Mouse (Mus musculus) intestine, embryonic 16.5 days (tissue): Measurements from ENCODE around the gene Aktip. TPM values are rescaled to one million over a fixed set of nuclear protein-coding genes. Genes with fewer than 3 reads are reported as not detected.

Experiments used
- ATAC-seq: fragments of 200-750 bp; cut with Nextera tagmentation; 2 replicates; pipeline ENCODE4 v1.8.0; 2017; ENCODE audit warnings: moderate TSS enrichment, moderate library complexity
- H3K27ac ChIP-seq: fragments of 300-500 bp; sonication (generic); 2 replicates; pipeline ENCODE4 v1.5.1; 2014; ENCODE audit warnings: mild to moderate bottlenecking, low read length
- H3K27me3 ChIP-seq: fragments of 300-500 bp; sonication (generic); replicated peaks from 2 replicates; pipeline ENCODE4 v1.6.1; 2014; ENCODE audit warnings: low read length, control low read depth, mixed read lengths; ENCODE audit not compliant: control insufficient read depth, insufficient read depth
- H3K36me3 ChIP-seq: fragments of 300-500 bp; sonication (generic); 2 replicates; pipeline ENCODE4 v1.6.1; 2014; ENCODE audit warnings: low read length, control low read depth; ENCODE audit not compliant: control insufficient read depth, insufficient read depth
- H3K4me1 ChIP-seq: fragments of 300-500 bp; sonication (generic); 2 replicates; pipeline ENCODE4 v1.6.1; 2014; ENCODE audit warnings: low read length, control low read depth, mixed read lengths; ENCODE audit not compliant: control insufficient read depth, insufficient read depth
- H3K4me2 ChIP-seq: fragments of 300-500 bp; sonication (generic); 2 replicates; pipeline ENCODE4 v1.6.1; 2014; ENCODE audit warnings: low read depth, low read length, control low read depth
- H3K4me3 ChIP-seq: fragments of 300-500 bp; sonication (generic); 2 replicates; pipeline ENCODE4 v1.5.1; 2014; ENCODE audit warnings: mild to moderate bottlenecking, low read length
- H3K9ac ChIP-seq: fragments of 300-500 bp; sonication (generic); 2 replicates; pipeline ENCODE4 v1.6.1; 2014; ENCODE audit warnings: low read depth, low read length
- H3K9me3 ChIP-seq: fragments of 300-500 bp; sonication (generic); 2 replicates; pipeline ENCODE4 v1.6.1; 2016; ENCODE audit warnings: low read length, control low read depth; ENCODE audit not compliant: control insufficient read depth
- WGBS: fragments of 180-500 bp; shearing (Covaris S2); extraction: QIAGEN DNeasy Blood & Tissue Kit; methylation state at CpG from one replicate; pipeline ENCODE4 v1.1.7; 2014; 5-methylcytosine and 5-hydroxymethylcytosine counted together
- polyA plus RNA-seq: library from polyadenylated mRNA; unstranded; fragments of >200 nt; fragmentation: Nextera tagmentation; extraction: Ambion mirVana; gene quantifications from 2 replicates; pipeline ENCODE4 v1.2.1, GENCODE M21; 2015

Gene Aktip
- polyA plus RNA-seq, 1 experiment from 2014 or later = 43.0 TPM

GRCm38 (mm10) chr8:91147715-91148114 lies 52.1 kb downstream of the Aktip start:
- WGBS = 7% methylated on average over 6 of the region's 6 CpGs
- peak overlapping the region; percentile 26; the same call in 1 of the 2 replicates for H3K4me3 ChIP-seq
- ATAC-seq = peak; percentile 54
- peaks cover 4% of the 10 kb centered on the region; the same call in 1 of the 2 replicates for H3K4me1 ChIP-seq
- no peak overlapping the region for H3K9ac ChIP-seq
- 0 out of 2 replicates have a peak overlapping the region, but pooled peaks have one; percentile 9 for H3K4me2 ChIP-seq
- H3K36me3 ChIP-seq = no peaks in the 10 kb centered on the region
- H3K9me3 ChIP-seq = no peaks in the 10 kb centered on the region
- H3K27ac ChIP-seq = no peak overlapping the region
- H3K27me3 ChIP-seq = no peaks in the 10 kb centered on the region

GRCm38 (mm10) chr8:91140828-91141227 lies 58.9 kb downstream of the Aktip start:
- Histone ChIP-seq H3K4me1 (no peaks in the 10 kb centered on the region), H3K9ac (no peak overlapping the region), H3K27me3 (no peaks in the 10 kb centered on the region), H3K4me2 (no peak overlapping the region), H3K36me3 (no peaks in the 10 kb centered on the region), H3K27ac (no peak overlapping the region), H3K9me3 (no peaks in the 10 kb centered on the region), H3K4me3 (no peak overlapping the region)
- peak; percentile 31; the same call in 1 of the 2 replicates for ATAC-seq
- 79% methylated on average over 4 of the region's 4 CpGs for WGBS

DNA sequence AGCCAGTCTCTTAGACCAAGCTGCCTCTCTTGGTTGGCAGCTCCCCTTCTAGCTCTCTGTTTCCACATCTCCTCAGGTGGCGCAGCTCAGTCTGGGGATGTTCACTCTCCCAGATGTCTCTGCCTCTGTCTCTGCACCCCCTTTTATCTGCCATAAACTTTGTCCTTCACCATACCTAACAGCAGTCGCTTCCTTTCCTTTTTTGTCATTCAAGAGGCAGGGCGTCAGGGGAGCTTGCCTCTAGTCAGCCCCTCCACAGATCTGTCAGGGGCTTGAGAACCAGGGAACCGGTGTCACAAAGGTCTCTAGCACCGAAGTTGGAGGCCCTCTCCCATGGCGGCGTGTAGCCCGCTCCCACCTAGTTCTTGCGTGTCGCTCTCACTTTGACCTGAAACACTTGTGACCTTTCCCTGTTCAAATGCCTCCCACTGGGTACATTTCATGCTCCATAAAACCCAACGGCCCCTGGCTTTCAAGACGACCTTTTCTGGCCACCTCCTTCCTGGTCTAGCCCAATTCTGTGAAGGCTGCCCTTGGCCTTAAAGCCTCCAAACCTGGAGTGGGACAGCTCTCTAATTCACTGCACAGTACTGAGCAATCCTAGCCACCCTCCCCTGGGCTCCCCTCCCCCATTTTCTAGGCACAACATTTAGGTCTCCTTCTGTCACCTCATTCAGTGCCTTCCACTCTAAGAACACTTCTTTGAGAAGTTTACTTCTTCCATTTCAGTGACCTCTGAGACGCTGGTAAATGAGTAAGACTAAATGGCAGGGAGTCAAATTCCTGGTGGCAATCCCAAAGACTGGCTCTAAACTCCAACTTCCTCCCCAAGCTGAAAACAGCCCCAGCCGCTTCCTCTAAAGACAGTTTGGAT lies 64.2 kb downstream of the Aktip start:
- no peaks in the 10 kb centered on the region for H3K27me3 ChIP-seq
- 75% methylated on average over 14 of the region's 14 CpGs for WGBS
- H3K4me3 ChIP-seq = no peak overlapping the region
- H3K9me3 ChIP-seq = no peaks in the 10 kb centered on the region
- H3K4me1 ChIP-seq = peaks cover 7% of the 10 kb centered on the region
- H3K4me2 ChIP-seq = no peak overlapping the region
- no peak for ATAC-seq
- no peaks in the 10 kb centered on the region for H3K36me3 ChIP-seq
- H3K27ac ChIP-seq = no peak overlapping the region
- H3K9ac ChIP-seq = no peak overlapping the region

GRCm38 (mm10) chr8:91134659-91135058 lies 65.1 kb downstream of the Aktip start:
- Histone ChIP-seq H3K27ac (peak overlapping the region; percentile 51; the same call in 1 of the 2 replicates), H3K4me1 (peaks cover 7% of the 10 kb centered on the region), H3K9me3 (no peaks in the 10 kb centered on the region), H3K4me2 (peak overlapping the region; percentile 48), H3K9ac (peak overlapping the region; percentile 64), H3K4me3 (peak overlapping the region; percentile 79; the same call in 1 of the 2 replicates), H3K36me3 (no peaks in the 10 kb centered on the region), H3K27me3 (no peaks in the 10 kb centered on the region)
- no peak for ATAC-seq
- WGBS = 48% methylated on average over 12 of the region's 12 CpGs

GRCm38 (mm10) chr8:91134070-91134475 lies 65.7 kb downstream of the Aktip start:
- Histone ChIP-seq H3K9ac (peak overlapping the region; percentile 64), H3K4me3 (peak overlapping the region; percentile 79), H3K27me3 (no peaks in the 10 kb centered on the region), H3K4me2 (peak overlapping the region; percentile 48), H3K36me3 (no peaks in the 10 kb centered on the region), H3K4me1 (peaks cover 7% of the 10 kb centered on the region), H3K9me3 (no peaks in the 10 kb centered on the region), H3K27ac (peak overlapping the region; percentile 51)
- under 1% methylated on average over 24 of the region's 24 CpGs for WGBS
- peak; percentile 99 for ATAC-seq

DNA sequence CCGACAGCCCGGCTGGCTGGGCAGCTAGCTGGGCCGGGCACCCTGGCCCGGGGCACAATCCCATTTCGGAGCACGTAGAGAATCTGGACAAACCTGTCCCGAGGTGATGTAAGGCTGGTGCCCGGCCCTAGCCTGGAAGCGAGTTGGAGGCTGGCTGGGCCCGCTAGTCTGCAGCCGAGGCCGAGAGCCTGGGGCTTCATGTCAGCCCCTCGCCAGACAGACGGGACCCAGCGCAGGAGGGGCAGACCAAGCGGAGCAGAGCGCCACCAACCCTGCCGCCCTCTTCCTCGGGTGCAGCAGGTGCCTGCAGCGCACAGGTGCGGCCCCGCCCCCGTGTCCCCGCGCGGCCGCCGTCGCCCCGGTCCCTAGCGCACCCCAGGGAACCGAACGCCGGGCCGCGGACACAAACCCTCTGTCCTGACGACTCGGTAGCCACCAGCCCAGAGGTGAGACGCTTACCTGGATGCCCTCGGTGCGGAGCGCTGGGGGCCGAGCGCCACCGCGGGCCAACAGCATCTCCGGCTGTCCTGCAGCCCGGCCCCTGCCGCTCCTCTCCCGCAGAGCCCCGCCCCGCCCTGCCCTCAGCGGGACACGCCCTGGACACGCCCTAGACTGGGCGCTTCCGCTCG lies 66.2 kb downstream of the Aktip start:
- peak overlapping the region; percentile 79 for H3K4me3 ChIP-seq

DNA sequence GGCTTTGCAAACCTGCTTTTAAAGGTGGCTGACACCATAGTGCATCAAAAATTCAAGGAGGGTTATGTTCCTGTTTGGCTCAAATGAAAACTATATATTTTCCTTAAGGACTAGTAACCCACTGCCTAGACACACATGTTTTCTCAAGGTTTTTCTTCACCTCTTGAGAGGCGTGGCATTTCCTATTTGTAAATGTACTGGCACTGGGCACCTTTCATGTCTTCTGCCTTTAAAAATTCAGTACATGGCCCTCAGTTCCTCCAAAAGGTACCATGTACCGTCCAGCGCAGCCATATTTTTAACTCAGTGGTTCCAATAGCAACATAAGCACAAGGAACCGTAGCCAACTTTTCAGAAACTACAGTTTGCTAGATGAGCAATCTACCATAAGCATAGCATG lies 67.0 kb downstream of the Aktip start:
- Histone ChIP-seq H3K4me1 (peaks cover 7% of the 10 kb centered on the region), H3K4me3 (peak overlapping the region; percentile 79), H3K9ac (peak overlapping the region; percentile 77), H3K4me2 (peak overlapping the region; percentile 88), H3K27ac (peak overlapping the region; percentile 18; the same call in 1 of the 2 replicates), H3K36me3 (no peaks in the 10 kb centered on the region), H3K27me3 (no peaks in the 10 kb centered on the region), H3K9me3 (no peaks in the 10 kb centered on the region)
- no peak for ATAC-seq
- 65% methylated on average over 4 of the region's 4 CpGs for WGBS

More for the DNA sequence above, 66.2 kb downstream of the Aktip start:
- peak overlapping the region; percentile 88 for H3K4me2 ChIP-seq
- ATAC-seq = peak; percentile 82
- H3K9me3 ChIP-seq = no peaks in the 10 kb centered on the region
- peak overlapping the region; percentile 77 for H3K9ac ChIP-seq
- peak overlapping the region; percentile 52; the same call in 1 of the 2 replicates for H3K27ac ChIP-seq
- H3K27me3 ChIP-seq = no peaks in the 10 kb centered on the region
- under 1% methylated on average over 56 of the region's 58 CpGs for WGBS
- H3K4me1 ChIP-seq = peaks cover 7% of the 10 kb centered on the region
- H3K36me3 ChIP-seq = no peaks in the 10 kb centered on the region

- no peaks in the 10 kb centered on the region for H3K27me3 ChIP-seq
- H3K4me2 ChIP-seq = no peak overlapping the region
- H3K27ac ChIP-seq = no peak overlapping the region
- no peak overlapping the region for H3K9ac ChIP-seq
- H3K36me3 ChIP-seq = 0 out of 2 replicates have a peak, but pooled peaks cover 9% of the 10 kb centered on the region
- 94% methylated on average over 8 of the region's 8 CpGs for WGBS
- no peaks in the 10 kb centered on the region for H3K9me3 ChIP-seq
- no peaks in the 10 kb centered on the region for H3K4me1 ChIP-seq
- ATAC-seq = no peak
- H3K4me3 ChIP-seq = no peak overlapping the region
Measured at GRCm38 (mm10) chr8:91126786-91127185, 73.0 kb downstream of the Aktip start.

GRCm38 (mm10) chr8:91124315-91124714 lies 75.5 kb downstream of the Aktip start:
- Histone ChIP-seq H3K4me2 (no peak overlapping the region), H3K9ac (no peak overlapping the region), H3K27me3 (no peaks in the 10 kb centered on the region), H3K9me3 (no peaks in the 10 kb centered on the region), H3K4me3 (no peak overlapping the region), H3K4me1 (no peaks in the 10 kb centered on the region), H3K36me3 (peaks cover 14% of the 10 kb centered on the region; the same call in 1 of the 2 replicates), H3K27ac (no peak overlapping the region)
- 85% methylated on average over 5 of the region's 5 CpGs for WGBS
- no peak for ATAC-seq
